15 mouse cellular contexts compared by ENCODE assay signal in the genomic region with DNA sequence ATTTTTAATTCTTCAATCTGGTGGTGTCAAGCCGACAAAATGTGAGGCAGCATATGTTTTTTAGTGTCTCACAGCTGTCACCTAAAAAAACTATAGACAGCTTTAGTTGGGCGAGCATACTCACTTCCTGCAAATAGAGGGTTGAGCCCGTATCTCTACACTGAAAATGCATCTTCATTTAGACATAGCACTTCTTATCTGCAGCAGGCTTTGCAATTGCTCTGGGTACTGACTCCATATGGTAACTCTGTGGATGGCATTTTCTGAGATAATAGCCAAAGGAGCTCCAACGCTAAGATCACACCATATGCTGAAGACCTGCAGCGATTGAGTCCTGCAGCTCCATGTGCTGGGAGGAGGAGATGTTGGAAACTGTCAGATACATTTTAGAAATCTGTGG. TPM values are rescaled to one million over a fixed set of nuclear protein-coding genes. Genes with fewer than 3 reads are reported as not detected.
DNase-seq lines count a peak whose midpoint lies in the region; ATAC-seq lines count a peak whose summit lies in the region.
"Had no signal": no experiment of that assay in that cellular context is flagged by ENCODE, and none has a peak within 500 bp of the region (broad histone marks: within the 10 kb centered on the region; RNA-seq: fewer than 3 reads in every experiment).

No protein-coding gene starts in this region.

- no peak overlapping the region for H3K4me2 ChIP-seq in forebrain, embryonic 15.5 days (replicated peaks)
- H3K4me2 ChIP-seq in forebrain, embryonic 11.5 days (ENCODE audit: low read depth, low read length, severe bottlenecking): no peak overlapping the region
- H3K4me2 ChIP-seq in midbrain, embryonic 15.5 days: no peak overlapping the region
- H3K4me2 ChIP-seq: heart, embryonic 13.5 days; hindbrain, embryonic 12.5 days; liver, embryonic 11.5 days had no signal

- ATAC-seq in forebrain, embryonic 15.5 days (replicated peaks): peak; percentile 63
- ATAC-seq in forebrain, embryonic 11.5 days (replicated peaks; ENCODE audit: low FRiP score): no peak
- no peak for ATAC-seq in midbrain, embryonic 15.5 days (replicated peaks)
- no peak for ATAC-seq in monocyte, adult 5-6 weeks (replicated peaks; ENCODE audit: insufficient number of reproducible peaks, low FRiP score, low TSS enrichment, poor library complexity, severe bottlenecking)
- ATAC-seq: intestine, postnatal 0 days; lung, postnatal 0 days had no signal

- 76% methylated on average over 5 of the region's 5 CpGs for WGBS in forebrain, embryonic 15.5 days
- WGBS in forebrain, embryonic 11.5 days: 94% methylated on average over 5 of the region's 5 CpGs
- 92% methylated on average over 5 of the region's 5 CpGs for WGBS in midbrain, embryonic 15.5 days

- no peaks in the 10 kb centered on the region for H3K36me3 ChIP-seq in forebrain, embryonic 15.5 days
- H3K36me3 ChIP-seq in forebrain, embryonic 11.5 days (ENCODE audit: control insufficient read depth, insufficient read depth, low read length): no peaks in the 10 kb centered on the region
- H3K36me3 ChIP-seq in midbrain, embryonic 15.5 days (replicated peaks): no peaks in the 10 kb centered on the region
- H3K36me3 ChIP-seq: heart, embryonic 13.5 days; hindbrain, embryonic 12.5 days had no signal

- no peaks in the 10 kb centered on the region for H3K27me3 ChIP-seq in forebrain, embryonic 15.5 days
- H3K27me3 ChIP-seq in forebrain, embryonic 11.5 days (ENCODE audit: control insufficient read depth, insufficient read depth, low read length): no peaks in the 10 kb centered on the region
- H3K27me3 ChIP-seq in midbrain, embryonic 15.5 days (replicated peaks): no peaks in the 10 kb centered on the region
- H3K27me3 ChIP-seq: heart, embryonic 13.5 days; hindbrain, embryonic 12.5 days had no signal

- H3K4me3 ChIP-seq in forebrain, embryonic 15.5 days: no peak overlapping the region
- no peak overlapping the region for H3K4me3 ChIP-seq in forebrain, embryonic 11.5 days (ENCODE audit: low read depth, low read length)
- H3K4me3 ChIP-seq in midbrain, embryonic 15.5 days: no peak overlapping the region
- H3K4me3 ChIP-seq: heart, embryonic 13.5 days; hindbrain, embryonic 12.5 days had no signal

- H3K9me3 ChIP-seq in forebrain, embryonic 15.5 days: no peaks in the 10 kb centered on the region
- no peaks in the 10 kb centered on the region for H3K9me3 ChIP-seq in forebrain, embryonic 11.5 days (ENCODE audit: control insufficient read depth, low read length)
- no peaks in the 10 kb centered on the region for H3K9me3 ChIP-seq in midbrain, embryonic 15.5 days
- H3K9me3 ChIP-seq: heart, embryonic 13.5 days; hindbrain, embryonic 12.5 days had no signal

- no peak overlapping the region for H3K9ac ChIP-seq in forebrain, embryonic 15.5 days (replicated peaks)
- H3K9ac ChIP-seq in forebrain, embryonic 11.5 days (ENCODE audit: low read length): no peak overlapping the region
- no peak overlapping the region for H3K9ac ChIP-seq in midbrain, embryonic 15.5 days
- H3K9ac ChIP-seq: heart, embryonic 13.5 days; hindbrain, embryonic 12.5 days had no signal

- DNase-seq in forebrain, embryonic 11.5 days (ENCODE audit: low spot score): no peak
- DNase-seq in cerebellum, adult 11 months: peak; percentile 1
- DNase-seq in frontal cortex, postnatal 14 days (ENCODE audit: low spot score in 2 of 2): peak; percentile 8 to 12
- DNase-seq in left cerebral cortex, postnatal 25 days (ENCODE audit: low spot score in 2 of 2): peak; percentile 25 to 86
- DNase-seq in embryo, embryonic 10 days (ENCODE audit: low spot score): no peak
- DNase-seq: adrenal gland, postnatal 25 days; gastrocnemius, postnatal 10 days had no signal

- no peaks in the 10 kb centered on the region for H3K4me1 ChIP-seq in forebrain, embryonic 15.5 days
- H3K4me1 ChIP-seq in forebrain, embryonic 11.5 days (replicated peaks; ENCODE audit: control insufficient read depth, insufficient read depth, low read length): no peaks in the 10 kb centered on the region
- H3K4me1 ChIP-seq in midbrain, embryonic 15.5 days: no peaks in the 10 kb centered on the region
- H3K4me1 ChIP-seq: heart, embryonic 13.5 days; hindbrain, embryonic 12.5 days had no signal

- intact Hi-C loops in left cerebral cortex, postnatal 25 days (cut with DNase I): no loop called here

- H3K27ac ChIP-seq in forebrain, embryonic 15.5 days (replicated peaks): no peak overlapping the region
- no peak overlapping the region for H3K27ac ChIP-seq in forebrain, embryonic 11.5 days (ENCODE audit: low read depth, low read length)
- H3K27ac ChIP-seq in midbrain, embryonic 15.5 days: no peak overlapping the region
- H3K27ac ChIP-seq: heart, embryonic 13.5 days; hindbrain, embryonic 12.5 days had no signal

RNA-seq across cellular contexts. Expression of gene Grm8, which starts 49.8 kb away (rescaled TPM):
- polyA plus RNA-seq in forebrain, embryonic 15.5 days (2015; fragmentation: Nextera tagmentation; extraction: Ambion mirVana): 4.3 and 4.5 TPM in 2 replicates
- polyA plus RNA-seq in forebrain, embryonic 11.5 days (2014; fragmentation: Nextera tagmentation; extraction: Ambion mirVana): 1.4 and 1.9 TPM in 2 replicates
- 10 to 100 TPM; 22.0 to 24.5 TPM for total RNA-seq in left cerebral cortex, postnatal 25 days (2021)
- polyA plus RNA-seq in midbrain, embryonic 15.5 days (2015; fragmentation: Nextera tagmentation; extraction: Ambion mirVana): 15.0 and 16.5 TPM in 2 replicates
- not detected in 3 replicates for total RNA-seq in monocyte, adult 5-6 weeks (2017)
- polyA plus RNA-seq: lung, postnatal 0 days had no signal

Comparison
In these comparisons a context has a peak if more than half of its experiments do, and no peak if none do; other contexts are left out.
1. DNase-seq: peak in cerebellum, adult 11 months (single experiment), frontal cortex, postnatal 14 days (2 of 2) and left cerebral cortex, postnatal 25 days (2 of 2); none in forebrain, embryonic 11.5 days (single experiment) and embryo, embryonic 10 days (single experiment).